Mouse (Mus musculus) spleen, adult 2 months (tissue): ENCODE results near the gene Bend6.

Experiments
- CTCF ChIP-seq: fragments of 200-500 bp; IDR thresholded peaks from 2 replicates; pipeline ENCODE4 v1.5.1; 2011; ENCODE audit warnings: mild to moderate bottlenecking, inconsistent platforms; ENCODE audit not compliant: insufficient read depth, insufficient read length, insufficient replicate concordance; ENCODE audit errors: extremely low read depth
- POLR2A ChIP-seq: fragments of 200-500 bp; IDR thresholded peaks from 2 replicates; pipeline ENCODE4 v1.6.1; 2011; ENCODE audit warnings: low read depth, low read length, inconsistent platforms

- TF ChIP-seq CTCF, result no peak
- TF ChIP-seq POLR2A, result no peak
Measured at GRCm38 (mm10) chr1:33943943-33944342, 36.3 kb upstream of the Bend6 start.
